Mouse (Mus musculus): ENCODE data around the gene Hibadh.

The Hibadh gene

GRCm38 (mm10) chr6:52638471-52639185, 1.6 kb downstream of the Hibadh start:
- no peak for DNase-seq (ENCODE audit: low spot score in 2 of 2)

DNA sequence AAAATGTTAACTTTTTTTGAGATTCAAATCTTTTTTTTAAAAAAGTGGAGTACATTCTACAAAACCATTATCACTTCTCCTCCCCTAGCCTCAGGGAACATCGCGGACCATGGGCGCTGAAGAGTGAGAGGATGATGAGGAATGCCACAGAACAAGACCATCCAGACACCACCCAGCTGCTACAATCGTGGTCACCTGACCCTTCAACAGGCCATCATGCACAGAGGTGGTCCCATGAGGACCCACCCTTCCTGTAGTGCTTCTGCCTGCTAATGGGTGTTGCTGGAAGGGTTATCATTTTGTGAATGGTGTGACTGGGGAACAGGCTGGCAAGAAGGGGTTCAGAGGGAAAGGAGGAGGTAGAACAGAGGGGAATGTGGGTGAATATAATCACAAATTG, 2.9 kb downstream of the Hibadh start:
- no peak for DNase-seq (ENCODE audit: low spot score in 2 of 2)

DNA sequence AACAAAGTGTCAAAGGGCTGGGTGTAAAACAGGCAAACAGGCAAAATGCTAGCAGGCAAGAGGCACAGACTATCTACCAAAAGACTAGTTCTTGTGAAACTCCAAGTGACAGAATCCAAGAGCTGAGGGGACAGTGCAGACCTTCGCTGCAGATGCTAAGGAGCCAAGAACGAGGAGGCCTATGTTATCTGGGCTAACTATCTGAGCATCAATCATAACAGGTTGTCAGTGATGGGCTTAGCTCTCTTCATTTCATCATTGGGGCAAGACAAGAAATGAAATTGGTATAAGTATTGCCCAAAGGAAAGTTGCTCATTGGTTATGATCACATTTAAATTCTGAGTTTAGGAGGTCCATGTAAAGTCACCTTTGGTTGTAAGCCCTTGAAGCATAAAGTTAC, 4.8 kb downstream of the Hibadh start:
- no peak for DNase-seq (ENCODE audit: low spot score in 2 of 2)

DNA sequence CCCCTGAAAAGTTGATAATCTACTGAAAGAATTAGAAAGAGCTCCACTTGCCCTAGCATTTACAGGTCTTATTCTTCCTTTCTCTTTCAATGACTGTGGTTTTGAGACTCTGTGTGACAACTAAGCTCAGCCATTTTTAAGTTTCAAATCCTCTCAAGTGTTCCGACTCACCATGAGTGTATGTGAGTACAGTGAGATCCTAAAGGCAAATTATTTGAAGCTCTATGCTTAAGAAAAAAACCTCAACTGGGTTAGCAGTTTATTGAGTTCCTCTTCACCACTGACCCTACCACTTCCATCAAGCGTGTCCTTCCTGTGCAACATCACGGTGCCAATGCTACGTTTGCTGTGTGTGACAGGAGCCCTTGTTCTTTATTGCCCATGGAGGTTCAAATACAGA, 9.6 kb downstream of the Hibadh start:
- no peak for DNase-seq (ENCODE audit: low spot score in 2 of 2)

- DNase-seq (ENCODE audit: low spot score in 2 of 2): no peak
These were observed 11.0 kb downstream of the Hibadh start for GRCm38 (mm10) chr6:52629180-52629579.

- no peak for DNase-seq (ENCODE audit: low spot score in 2 of 2)
These were observed 13.5 kb downstream of the Hibadh start for GRCm38 (mm10) chr6:52626735-52627134.

GRCm38 (mm10) chr6:52623741-52624140, 16.4 kb downstream of the Hibadh start:
- DNase-seq (ENCODE audit: low spot score in 2 of 2): no peak

DNA sequence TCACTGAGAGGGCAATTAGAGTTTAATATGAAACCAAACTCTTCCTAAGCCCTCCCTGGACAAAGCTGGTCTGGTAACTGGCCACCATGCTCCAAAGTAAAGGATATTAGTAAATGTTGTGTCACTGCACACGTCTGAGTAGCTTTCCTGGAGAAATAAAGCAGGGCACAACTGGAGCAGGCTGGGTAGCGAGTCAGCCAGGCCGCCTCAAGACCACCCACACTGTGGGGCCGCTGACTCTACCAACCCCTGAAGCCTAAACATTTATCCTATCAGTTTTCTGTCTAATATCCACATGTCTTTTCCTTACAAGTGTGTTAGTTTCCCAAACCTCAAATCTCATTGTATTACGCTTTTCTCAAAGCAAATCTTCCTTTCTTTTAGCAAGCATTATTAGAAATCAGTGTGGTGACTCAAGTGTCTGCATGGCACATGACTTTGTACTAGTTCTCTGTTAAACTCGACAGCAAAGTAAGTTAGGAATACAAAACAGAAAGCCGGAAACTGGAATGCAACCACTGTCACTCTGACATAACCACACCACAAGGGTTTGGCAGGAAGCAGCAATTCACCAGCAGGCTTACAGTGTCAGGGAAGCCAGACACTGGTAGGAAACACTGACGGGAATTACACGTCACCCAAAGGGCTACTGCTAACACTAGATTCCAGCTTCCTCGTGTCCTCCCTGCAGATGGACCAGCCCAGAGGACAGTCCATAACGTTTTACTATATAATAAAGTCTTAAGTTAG, 18.3 kb downstream of the Hibadh start:
- DNase-seq (ENCODE audit: low spot score in 2 of 2): no peak

- DNase-seq (ENCODE audit: low spot score in 2 of 2): no peak
These were observed 20.1 kb downstream of the Hibadh start for GRCm38 (mm10) chr6:52620090-52620489.

GRCm38 (mm10) chr6:52609626-52610352, 30.4 kb downstream of the Hibadh start:
- no peak for DNase-seq (ENCODE audit: low spot score in 2 of 2)

DNA sequence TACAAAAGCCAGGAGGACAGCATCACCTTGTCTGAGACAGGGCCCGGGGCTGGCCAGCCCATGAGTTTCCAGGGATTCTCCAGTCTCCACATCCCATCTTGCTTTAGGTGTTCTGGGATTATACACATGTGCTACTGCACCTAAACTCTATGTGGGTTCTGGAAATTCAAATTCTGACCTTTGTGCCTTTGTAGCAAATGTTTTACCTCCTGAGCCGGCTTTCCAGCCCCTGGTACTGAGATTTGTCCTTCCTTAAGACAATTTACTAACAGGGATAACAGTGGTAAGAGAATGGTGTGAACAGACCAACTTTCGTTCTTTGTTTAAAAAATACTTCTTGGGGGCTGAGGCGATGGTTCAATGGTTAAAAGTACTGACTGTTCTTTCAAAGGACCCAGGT, 32.1 kb downstream of the Hibadh start:
- no peak for DNase-seq (ENCODE audit: low spot score in 2 of 2)

DNA sequence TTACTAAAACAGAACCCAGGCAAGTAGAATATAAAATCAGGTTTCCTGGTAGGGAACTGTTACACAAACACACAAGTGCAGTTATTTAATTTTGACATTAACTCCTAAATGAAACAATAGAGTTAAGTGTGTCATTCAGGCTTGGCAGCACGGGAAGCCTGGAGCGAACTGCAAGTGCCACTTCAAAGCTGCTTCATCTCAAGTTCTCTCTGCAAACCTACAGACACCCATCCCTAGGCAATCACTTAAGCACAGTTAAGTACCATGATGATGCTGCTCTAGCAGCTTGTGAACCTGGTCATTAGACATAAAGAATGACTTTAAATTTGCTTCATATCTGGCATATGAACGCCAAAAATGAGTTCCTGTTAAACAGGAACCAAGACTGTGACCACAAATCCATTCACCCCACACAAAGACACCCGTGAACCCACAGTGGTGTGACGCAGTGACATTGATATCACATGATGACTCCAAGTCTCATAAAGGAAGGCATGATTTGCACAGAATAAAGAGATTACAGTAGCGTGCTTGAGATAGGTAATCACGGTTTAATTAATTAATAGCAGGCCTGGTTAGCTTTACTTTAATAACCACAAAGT, 33.3 kb downstream of the Hibadh start:
- DNase-seq (ENCODE audit: low spot score in 2 of 2): no peak

- no peak for DNase-seq (ENCODE audit: low spot score in 2 of 2)
These were observed 38.2 kb downstream of the Hibadh start for GRCm38 (mm10) chr6:52601706-52602642.

DNA sequence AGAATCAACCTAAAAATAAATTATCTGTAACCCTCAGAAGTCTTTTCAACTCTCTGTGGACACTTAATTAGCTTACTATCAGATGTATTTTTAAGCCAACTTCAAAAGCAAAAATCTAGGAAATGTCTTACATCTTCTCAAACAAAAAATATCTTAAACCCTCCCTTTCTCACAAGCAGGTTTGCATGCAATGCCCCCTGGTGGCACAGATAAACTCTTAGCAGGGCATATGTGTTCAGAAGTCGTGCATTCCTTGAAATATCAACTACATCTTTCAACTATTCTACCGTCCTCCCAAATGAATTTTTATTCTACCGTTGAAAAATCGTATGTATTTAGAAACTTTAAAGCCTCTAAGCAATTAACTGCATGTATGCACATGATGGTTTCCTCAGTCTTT, 39.1 kb downstream of the Hibadh start:
- DNase-seq (ENCODE audit: low spot score in 2 of 2): peak in 1 of 2 experiments; percentile 30

DNA sequence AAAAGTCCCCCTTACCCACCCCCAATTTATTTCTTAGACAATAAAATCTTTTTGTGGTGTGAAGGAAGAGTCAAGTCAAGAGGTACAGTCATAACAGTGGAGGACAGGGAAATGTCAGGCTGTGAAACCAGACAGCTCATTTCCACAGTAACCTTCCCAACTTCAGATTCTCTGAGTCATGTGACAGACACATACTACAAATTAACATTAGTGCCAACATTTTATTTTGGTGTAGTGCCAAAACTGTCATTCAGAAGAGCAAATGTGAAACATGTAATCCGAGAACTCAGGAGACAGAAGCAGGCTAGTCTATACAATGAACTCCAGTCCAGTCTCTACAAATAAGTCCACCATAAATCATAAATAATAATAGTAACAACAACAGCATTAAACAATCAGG, 45.4 kb downstream of the Hibadh start:
- DNase-seq (ENCODE audit: low spot score in 2 of 2): no peak

DNA sequence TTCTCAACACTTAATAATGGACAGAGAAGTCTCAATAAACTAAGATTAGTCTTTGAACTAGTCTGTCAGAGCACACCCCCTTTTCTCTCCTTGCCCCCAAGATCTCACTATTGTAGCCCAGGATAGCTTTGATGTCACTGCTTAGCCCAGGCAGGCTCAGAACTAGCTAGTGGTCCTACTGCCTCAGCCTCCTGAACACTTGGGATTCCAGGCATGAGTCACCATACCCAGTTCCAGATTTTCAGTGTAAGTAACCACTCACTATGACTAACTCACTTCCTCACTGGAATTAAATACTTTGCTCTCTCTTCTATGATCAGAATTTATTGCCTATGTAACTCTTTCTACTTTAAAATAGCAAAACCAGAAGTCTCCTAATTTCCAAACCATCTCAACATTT, 53.6 kb downstream of the Hibadh start:
- DNase-seq (ENCODE audit: low spot score in 2 of 2): no peak

DNA sequence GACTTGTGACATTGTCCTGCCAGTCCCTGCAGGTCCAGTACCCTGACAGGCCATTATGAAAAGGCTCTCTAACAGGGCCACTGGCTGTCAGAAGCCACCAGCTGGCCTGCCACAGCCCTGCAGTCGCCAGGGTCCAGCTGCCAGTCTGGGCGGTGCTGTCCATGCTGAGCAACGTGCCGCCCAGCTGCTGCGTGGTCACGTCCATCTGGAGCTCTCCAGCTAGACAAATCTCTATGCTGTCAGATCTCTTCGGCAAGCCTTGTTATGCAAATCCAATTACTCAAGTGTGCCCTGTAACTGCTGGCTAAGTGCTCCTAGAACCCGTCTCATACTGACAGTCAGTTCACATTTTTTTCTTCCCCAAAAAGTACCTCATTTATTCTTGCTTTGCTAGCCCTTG, 55.8 kb downstream of the Hibadh start:
- peak; percentile 15 to 18 for DNase-seq (ENCODE audit: low spot score in 2 of 2)

DNA sequence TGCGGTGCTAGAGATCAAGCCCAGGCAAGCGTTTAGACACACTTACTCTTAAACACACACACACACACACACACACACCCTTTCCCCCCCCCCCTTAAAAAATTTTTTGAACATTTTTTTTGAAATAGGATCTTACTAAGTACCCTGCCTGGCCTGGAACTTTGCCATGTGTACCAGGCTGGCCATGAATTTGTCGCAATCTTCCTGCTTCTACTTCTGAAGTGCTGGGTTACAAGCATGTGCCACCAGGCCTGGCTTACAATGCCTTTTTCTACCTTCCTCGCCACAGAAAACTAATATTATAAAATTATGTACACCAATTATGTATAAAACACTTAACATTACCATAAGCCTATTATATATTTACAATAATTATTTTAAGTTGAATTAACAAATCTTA, 59.1 kb downstream of the Hibadh start:
- no peak for DNase-seq (ENCODE audit: low spot score in 2 of 2)

DNA sequence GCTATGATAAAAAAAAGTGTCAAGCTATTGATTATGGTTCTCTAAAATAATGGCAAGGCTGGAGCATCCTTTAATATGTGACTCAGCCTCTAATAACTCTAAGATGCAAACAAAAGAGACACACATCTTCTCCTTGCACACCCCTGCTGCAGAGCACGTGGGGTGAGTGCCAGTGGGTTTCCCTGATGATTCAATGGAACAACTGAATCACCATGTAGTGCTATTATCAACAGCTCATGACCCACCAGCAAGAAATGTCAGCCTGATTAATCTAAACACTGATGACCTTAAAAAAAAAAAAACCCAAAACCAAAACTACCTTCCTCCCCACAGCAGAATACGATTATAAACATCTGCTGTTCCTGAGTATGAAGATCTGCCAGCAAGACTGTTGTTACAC, 61.9 kb downstream of the Hibadh start:
- DNase-seq (ENCODE audit: low spot score in 2 of 2): no peak

DNA sequence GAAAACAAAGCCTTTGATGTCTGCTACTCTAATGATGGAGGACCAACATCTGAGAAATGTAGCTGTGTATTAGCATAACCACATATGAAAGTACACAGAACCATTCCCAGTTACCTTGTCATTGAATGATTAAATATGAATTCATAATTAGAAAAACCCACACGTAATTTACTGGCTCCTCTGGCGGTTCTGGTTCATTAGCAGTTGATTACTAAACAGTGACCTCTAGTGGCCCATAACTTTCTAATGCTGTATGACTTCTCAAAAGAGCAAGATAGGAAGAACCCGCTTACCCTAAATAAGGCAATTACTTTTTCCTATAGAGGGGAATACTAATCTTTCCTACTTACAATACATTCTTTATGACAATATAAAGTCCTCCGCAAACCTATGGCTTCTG, 62.9 kb downstream of the Hibadh start:
- no peak for DNase-seq (ENCODE audit: low spot score in 2 of 2)

DNA sequence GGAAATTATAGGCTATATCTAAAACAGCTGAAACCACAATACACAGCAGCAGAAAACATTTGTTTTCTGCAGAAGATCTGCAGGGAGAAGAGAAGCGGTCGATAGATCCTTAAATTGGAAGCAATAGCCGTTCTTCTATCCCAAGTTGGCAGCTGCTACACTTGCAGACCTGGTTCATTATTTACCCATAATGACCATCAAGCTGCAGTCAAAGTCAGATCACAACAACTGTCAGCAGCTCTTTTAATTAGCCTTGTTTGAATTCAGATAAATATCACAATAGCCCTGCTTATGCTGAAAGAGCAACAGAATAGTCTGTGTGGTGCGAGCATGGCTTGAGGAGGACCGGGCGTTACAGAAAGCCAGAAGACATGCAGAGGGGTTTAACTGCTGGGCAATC, 71.5 kb downstream of the Hibadh start:
- no peak for DNase-seq (ENCODE audit: low spot score in 2 of 2)

All from frontal cortex, postnatal 14 days (tissue).